Mouse (Mus musculus): ENCODE results near the gene Hnf1b.

Gene Hnf1b

GRCm38 (mm10) chr11:83857256-83857655 lies 7.4 kb downstream of the Hnf1b start:
- H3K36me3 ChIP-seq (ENCODE audit: insufficient read depth, low read length), result no peaks in the 10 kb centered on the region
- no peaks in the 10 kb centered on the region for H3K9me3 ChIP-seq (ENCODE audit: low read length)
- H3K4me3 ChIP-seq (replicated peaks; ENCODE audit: low read length), result no peak overlapping the region
- H3K27me3 ChIP-seq (ENCODE audit: insufficient read depth, low read length), result peaks cover 57% of the 10 kb centered on the region
- TF ChIP-seq POU5F1 (IDR thresholded peaks at IDR 0.05; ENCODE audit: borderline replicate concordance, low read length) (no peak), NANOG (IDR thresholded peaks at IDR 0.05; ENCODE audit: borderline replicate concordance, low read length) (no peak), CTCF (conservative IDR thresholded peaks at IDR 0.05; ENCODE audit: low read length) (no peak)
- H3K4me1 ChIP-seq (replicated peaks; ENCODE audit: low read depth, low read length), result peaks cover 16% of the 10 kb centered on the region

- no peak for TF ChIP-seq CTCF (conservative IDR thresholded peaks at IDR 0.05; ENCODE audit: low read length)
- TF ChIP-seq NANOG (IDR thresholded peaks at IDR 0.05; ENCODE audit: borderline replicate concordance, low read length), result no peak
- no peak for TF ChIP-seq POU5F1 (IDR thresholded peaks at IDR 0.05; ENCODE audit: borderline replicate concordance, low read length)
- peaks cover 18% of the 10 kb centered on the region for H3K27me3 ChIP-seq (ENCODE audit: insufficient read depth, low read length)
- no peaks in the 10 kb centered on the region for H3K9me3 ChIP-seq (ENCODE audit: low read length)
- no peaks in the 10 kb centered on the region for H3K36me3 ChIP-seq (ENCODE audit: insufficient read depth, low read length)
- peaks cover 47% of the 10 kb centered on the region for H3K4me1 ChIP-seq (replicated peaks; ENCODE audit: low read depth, low read length)
- H3K4me3 ChIP-seq (replicated peaks; ENCODE audit: low read length), result 0 out of 2 replicates have a peak overlapping the region, but pooled peaks have one; percentile 4
These were observed 15.4 kb downstream of the Hnf1b start for GRCm38 (mm10) chr11:83865286-83865685.

- H3K9me3 ChIP-seq (ENCODE audit: low read length), result no peaks in the 10 kb centered on the region
- TF ChIP-seq POU5F1 (IDR thresholded peaks at IDR 0.05; ENCODE audit: borderline replicate concordance, low read length), result no peak
- TF ChIP-seq CTCF (conservative IDR thresholded peaks at IDR 0.05; ENCODE audit: low read length), result no peak
- no peak for TF ChIP-seq NANOG (IDR thresholded peaks at IDR 0.05; ENCODE audit: borderline replicate concordance, low read length)
- H3K4me3 ChIP-seq (replicated peaks; ENCODE audit: low read length), result no peak overlapping the region
- no peaks in the 10 kb centered on the region for H3K36me3 ChIP-seq (ENCODE audit: insufficient read depth, low read length)
- H3K4me1 ChIP-seq (replicated peaks; ENCODE audit: low read depth, low read length), result peaks cover 47% of the 10 kb centered on the region
- peaks cover 18% of the 10 kb centered on the region for H3K27me3 ChIP-seq (ENCODE audit: insufficient read depth, low read length)
These were observed 17.7 kb downstream of the Hnf1b start for GRCm38 (mm10) chr11:83867571-83867970.

- TF ChIP-seq NANOG (IDR thresholded peaks at IDR 0.05; ENCODE audit: borderline replicate concordance, low read length) (no peak), CTCF (conservative IDR thresholded peaks at IDR 0.05; ENCODE audit: low read length) (no peak), POU5F1 (IDR thresholded peaks at IDR 0.05; ENCODE audit: borderline replicate concordance, low read length) (no peak)
- no peaks in the 10 kb centered on the region for H3K9me3 ChIP-seq (ENCODE audit: low read length)
These were observed 19.3 kb downstream of the Hnf1b start for GRCm38 (mm10) chr11:83869147-83869546.

GRCm38 (mm10) chr11:83869686-83870085 lies 19.8 kb downstream of the Hnf1b start:
- Histone ChIP-seq H3K36me3 (ENCODE audit: insufficient read depth, low read length) (no peaks in the 10 kb centered on the region), H3K9me3 (ENCODE audit: low read length) (no peaks in the 10 kb centered on the region), H3K4me3 (replicated peaks; ENCODE audit: low read length) (no peak overlapping the region), H3K27me3 (ENCODE audit: insufficient read depth, low read length) (0 out of 2 replicates have a peak, but pooled peaks cover 5% of the 10 kb centered on the region), H3K4me1 (replicated peaks; ENCODE audit: low read depth, low read length) (peaks cover 33% of the 10 kb centered on the region)
- no peak for TF ChIP-seq NANOG (IDR thresholded peaks at IDR 0.05; ENCODE audit: borderline replicate concordance, low read length)
- no peak for TF ChIP-seq CTCF (conservative IDR thresholded peaks at IDR 0.05; ENCODE audit: low read length)
- TF ChIP-seq POU5F1 (IDR thresholded peaks at IDR 0.05; ENCODE audit: borderline replicate concordance, low read length), result no peak

More at GRCm38 (mm10) chr11:83869147-83869546, 19.3 kb downstream of the Hnf1b start:
- Histone ChIP-seq H3K27me3 (ENCODE audit: insufficient read depth, low read length) (peaks cover 7% of the 10 kb centered on the region), H3K4me1 (replicated peaks; ENCODE audit: low read depth, low read length) (peaks cover 39% of the 10 kb centered on the region), H3K36me3 (ENCODE audit: insufficient read depth, low read length) (no peaks in the 10 kb centered on the region), H3K4me3 (replicated peaks; ENCODE audit: low read length) (no peak overlapping the region)

GRCm38 (mm10) chr11:83871780-83872554 lies 22.1 kb downstream of the Hnf1b start:
- Histone ChIP-seq H3K27me3 (ENCODE audit: insufficient read depth, low read length) (0 out of 2 replicates have a peak, but pooled peaks cover 5% of the 10 kb centered on the region), H3K9me3 (ENCODE audit: low read length) (no peaks in the 10 kb centered on the region), H3K36me3 (ENCODE audit: insufficient read depth, low read length) (no peaks in the 10 kb centered on the region), H3K4me3 (replicated peaks; ENCODE audit: low read length) (no peak overlapping the region), H3K4me1 (replicated peaks; ENCODE audit: low read depth, low read length) (peaks cover 15% of the 10 kb centered on the region)
- TF ChIP-seq CTCF (conservative IDR thresholded peaks at IDR 0.05; ENCODE audit: low read length) (no peak), NANOG (IDR thresholded peaks at IDR 0.05; ENCODE audit: borderline replicate concordance, low read length) (no peak), POU5F1 (IDR thresholded peaks at IDR 0.05; ENCODE audit: borderline replicate concordance, low read length) (no peak)

- H3K9me3 ChIP-seq (ENCODE audit: low read length), result no peaks in the 10 kb centered on the region
- TF ChIP-seq CTCF (conservative IDR thresholded peaks at IDR 0.05; ENCODE audit: low read length) (no peak), NANOG (IDR thresholded peaks at IDR 0.05; ENCODE audit: borderline replicate concordance, low read length) (no peak), POU5F1 (IDR thresholded peaks at IDR 0.05; ENCODE audit: borderline replicate concordance, low read length) (no peak)
- H3K4me3 ChIP-seq (replicated peaks; ENCODE audit: low read length), result no peak overlapping the region
- H3K4me1 ChIP-seq (replicated peaks; ENCODE audit: low read depth, low read length), result peaks cover 9% of the 10 kb centered on the region
- 0 out of 2 replicates have a peak, but pooled peaks cover 2% of the 10 kb centered on the region for H3K27me3 ChIP-seq (ENCODE audit: insufficient read depth, low read length)
- H3K36me3 ChIP-seq (ENCODE audit: insufficient read depth, low read length), result no peaks in the 10 kb centered on the region
These were observed 23.6 kb downstream of the Hnf1b start for GRCm38 (mm10) chr11:83873509-83873908.

- Histone ChIP-seq H3K4me1 (replicated peaks; ENCODE audit: low read depth, low read length) (no peaks in the 10 kb centered on the region), H3K9me3 (ENCODE audit: low read length) (no peaks in the 10 kb centered on the region), H3K4me3 (replicated peaks; ENCODE audit: low read length) (no peak overlapping the region), H3K27me3 (ENCODE audit: insufficient read depth, low read length) (0 out of 2 replicates have a peak, but pooled peaks cover 2% of the 10 kb centered on the region), H3K36me3 (ENCODE audit: insufficient read depth, low read length) (no peaks in the 10 kb centered on the region)
- TF ChIP-seq CTCF (conservative IDR thresholded peaks at IDR 0.05; ENCODE audit: low read length), result no peak
- no peak for TF ChIP-seq NANOG (IDR thresholded peaks at IDR 0.05; ENCODE audit: borderline replicate concordance, low read length)
- no peak for TF ChIP-seq POU5F1 (IDR thresholded peaks at IDR 0.05; ENCODE audit: borderline replicate concordance, low read length)
These were observed 26.8 kb downstream of the Hnf1b start for GRCm38 (mm10) chr11:83876630-83877029.

Measured in E14TG2a.4 (cell line).